Mouse (Mus musculus): ENCODE measurements around the gene Ube2d1.

DNA sequence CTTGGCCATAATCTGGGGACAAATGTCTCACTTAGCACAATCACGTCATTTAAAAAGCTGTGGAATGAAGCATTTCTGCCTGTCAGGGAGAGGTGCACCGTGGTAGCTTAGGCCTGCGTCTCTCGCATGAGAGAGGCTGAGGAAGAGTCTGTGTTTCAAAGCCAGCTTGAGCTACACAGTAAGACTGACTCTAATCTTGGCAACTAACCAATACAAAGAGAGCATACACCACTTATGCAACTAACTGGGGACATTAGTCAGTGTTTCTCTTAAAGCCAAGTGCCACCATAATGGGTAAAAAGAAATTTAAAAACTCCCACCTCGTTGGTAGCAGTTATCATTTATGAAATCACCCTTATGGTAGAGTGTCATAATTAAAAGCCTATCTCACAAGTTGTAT is 43.8 kb upstream of the Ube2d1 start:
- TF ChIP-seq CTCF (IDR thresholded peaks at IDR 0.05 in 2 of 3, conservative IDR thresholded peaks at IDR 0.05 in 1 of 3; ENCODE audit: control insufficient read depth in 1 of 3, insufficient read depth in 1 of 3, low read depth in 2 of 3, low read length in 3 of 3, poor library complexity in 1 of 3, severe bottlenecking in 1 of 3) (no peak), MAX (IDR thresholded peaks at IDR 0.05; ENCODE audit: low read length) (no peak), SMC3 (IDR thresholded peaks at IDR 0.05; ENCODE audit: low read depth, low read length) (no peak), TAL1 (IDR thresholded peaks at IDR 0.05; ENCODE audit: low read length) (no peak)

All from MEL (cell line).